Mouse (Mus musculus) forebrain, embryonic 13.5 days (tissue): ENCODE results near the gene 1700028K03Rik. TPM values are rescaled to one million over a fixed set of nuclear protein-coding genes. Genes with fewer than 3 reads are reported as not detected.
A peak's percentile ranks its signal among the peaks of the same experiment; 100 is the strongest.

Experiments used
- ATAC-seq: fragments of 200-750 bp; cut with Nextera tagmentation; 2 replicates; pipeline ENCODE4 v1.8.0; 2017
- H3K27ac ChIP-seq: fragments of 300-500 bp; sonication (generic); 2 replicates; pipeline ENCODE4 v1.5.1; 2015; ENCODE audit warnings: inconsistent platforms, mild to moderate bottlenecking, moderate library complexity
- H3K27me3 ChIP-seq: fragments of 300-500 bp; sonication (generic); 2 replicates; pipeline ENCODE4 v1.6.1; 2015; ENCODE audit warnings: mild to moderate bottlenecking, inconsistent platforms
- H3K36me3 ChIP-seq: fragments of 300-500 bp; sonication (generic); 2 replicates; pipeline ENCODE4 v1.6.1; 2015; ENCODE audit warnings: mild to moderate bottlenecking, inconsistent platforms; ENCODE audit not compliant: poor library complexity, severe bottlenecking
- H3K4me1 ChIP-seq: fragments of 300-500 bp; sonication (generic); 2 replicates; pipeline ENCODE4 v1.6.1; 2015; ENCODE audit warnings: inconsistent platforms
- H3K4me2 ChIP-seq: fragments of 300-500 bp; sonication (generic); 2 replicates; pipeline ENCODE4 v1.6.1; 2015; ENCODE audit warnings: inconsistent platforms, mild to moderate bottlenecking, moderate library complexity
- H3K4me3 ChIP-seq: fragments of 300-500 bp; sonication (generic); 2 replicates; pipeline ENCODE4 v1.5.1; 2015; ENCODE audit warnings: mild to moderate bottlenecking, inconsistent platforms
- H3K9ac ChIP-seq: fragments of 300-500 bp; sonication (generic); 2 replicates; pipeline ENCODE4 v1.6.1; 2015; ENCODE audit warnings: mild to moderate bottlenecking, inconsistent platforms
- H3K9me3 ChIP-seq: fragments of 300-500 bp; sonication (generic); replicated peaks from 2 replicates; pipeline ENCODE4 v1.6.1; 2016; ENCODE audit warnings: inconsistent platforms
- WGBS: fragments of 180-500 bp; shearing (Covaris S2); methylation state at CpG from one replicate; pipeline ENCODE4 v1.1.7; 2015; 5-methylcytosine and 5-hydroxymethylcytosine counted together
- polyA plus RNA-seq: library from polyadenylated mRNA; unstranded; fragments of >200 nt; fragmentation: Nextera tagmentation; extraction: Ambion mirVana; gene quantifications from 2 replicates; pipeline ENCODE4 v1.2.1, GENCODE M21; 2015

Gene 1700028K03Rik
- polyA plus RNA-seq, 1 experiment from 2014 or later: 0.06 TPM

- ATAC-seq: no peak
- H3K4me2 ChIP-seq: no peak overlapping the region
Measured at GRCm38 (mm10) chr5:107511326-107511725, 23.2 kb upstream of the 1700028K03Rik start.

GRCm38 (mm10) chr5:107513583-107513982, 20.9 kb upstream of the 1700028K03Rik start:
- Histone ChIP-seq H3K4me1 (no peaks in the 10 kb centered on the region), H3K36me3 (peaks cover 14% of the 10 kb centered on the region), H3K9me3 (no peaks in the 10 kb centered on the region), H3K27me3 (no peaks in the 10 kb centered on the region), H3K4me3 (no peak overlapping the region), H3K4me2 (no peak overlapping the region), H3K27ac (no peak overlapping the region), H3K9ac (no peak overlapping the region)
- 50% methylated on average over 7 of the region's 7 CpGs for WGBS
- ATAC-seq: peak; percentile 50; the same call in 1 of the 2 replicates

More at GRCm38 (mm10) chr5:107511326-107511725, 23.2 kb upstream of the 1700028K03Rik start:
- Histone ChIP-seq H3K27ac (no peak overlapping the region), H3K27me3 (no peaks in the 10 kb centered on the region), H3K4me1 (no peaks in the 10 kb centered on the region), H3K36me3 (peaks cover 33% of the 10 kb centered on the region), H3K9ac (no peak overlapping the region), H3K9me3 (no peaks in the 10 kb centered on the region), H3K4me3 (no peak overlapping the region)
- WGBS: 67% methylated on average over 2 of the region's 2 CpGs

GRCm38 (mm10) chr5:107515453-107515852, 19.1 kb upstream of the 1700028K03Rik start:
- no peak for ATAC-seq
- no peaks in the 10 kb centered on the region for H3K27me3 ChIP-seq
- H3K4me1 ChIP-seq: no peaks in the 10 kb centered on the region
- no peak overlapping the region for H3K4me2 ChIP-seq
- H3K27ac ChIP-seq: no peak overlapping the region
- 93% methylated on average over 3 of the region's 3 CpGs for WGBS
- H3K9ac ChIP-seq: no peak overlapping the region
- peaks cover 7% of the 10 kb centered on the region for H3K36me3 ChIP-seq
- no peak overlapping the region for H3K4me3 ChIP-seq
- H3K9me3 ChIP-seq: no peaks in the 10 kb centered on the region

- ATAC-seq: no peak
- no peak overlapping the region for H3K4me2 ChIP-seq
- no peaks in the 10 kb centered on the region for H3K27me3 ChIP-seq
- no peaks in the 10 kb centered on the region for H3K9me3 ChIP-seq
- WGBS: 94% methylated on average over 1 of the region's 1 CpGs
- no peak overlapping the region for H3K4me3 ChIP-seq
- no peaks in the 10 kb centered on the region for H3K4me1 ChIP-seq
- no peak overlapping the region for H3K27ac ChIP-seq
- H3K36me3 ChIP-seq: peaks cover 4% of the 10 kb centered on the region; the same call in 1 of the 2 replicates
- no peak overlapping the region for H3K9ac ChIP-seq
Measured at GRCm38 (mm10) chr5:107516087-107516486, 18.4 kb upstream of the 1700028K03Rik start.

GRCm38 (mm10) chr5:107518602-107519001, 15.9 kb upstream of the 1700028K03Rik start:
- Histone ChIP-seq H3K27ac (no peak overlapping the region), H3K4me3 (no peak overlapping the region), H3K36me3 (no peaks in the 10 kb centered on the region), H3K27me3 (no peaks in the 10 kb centered on the region), H3K9ac (no peak overlapping the region), H3K4me1 (no peaks in the 10 kb centered on the region), H3K9me3 (no peaks in the 10 kb centered on the region), H3K4me2 (no peak overlapping the region)
- WGBS: 89% methylated on average over 4 of the region's 4 CpGs
- no peak for ATAC-seq

- H3K36me3 ChIP-seq: no peaks in the 10 kb centered on the region
- ATAC-seq: no peak
- H3K4me3 ChIP-seq: no peak overlapping the region
- no peaks in the 10 kb centered on the region for H3K4me1 ChIP-seq
- no peak overlapping the region for H3K27ac ChIP-seq
- no peak overlapping the region for H3K4me2 ChIP-seq
- no peaks in the 10 kb centered on the region for H3K9me3 ChIP-seq
- 93% methylated on average over 6 of the region's 6 CpGs for WGBS
- H3K27me3 ChIP-seq: no peaks in the 10 kb centered on the region
- H3K9ac ChIP-seq: no peak overlapping the region
Measured at GRCm38 (mm10) chr5:107521386-107521785, 13.1 kb upstream of the 1700028K03Rik start.

- whole genome bisulfite sequencing: 87% methylated on average over 7 of the region's 7 CpGs
Measured at GRCm38 (mm10) chr5:107521897-107522296, 12.6 kb upstream of the 1700028K03Rik start.

GRCm38 (mm10) chr5:107524281-107524680, 10.2 kb upstream of the 1700028K03Rik start:
- no peak for ATAC-seq
- Histone ChIP-seq H3K9ac (no peak overlapping the region), H3K36me3 (no peaks in the 10 kb centered on the region), H3K9me3 (no peaks in the 10 kb centered on the region), H3K27me3 (no peaks in the 10 kb centered on the region), H3K4me2 (no peak overlapping the region), H3K4me1 (no peaks in the 10 kb centered on the region), H3K4me3 (no peak overlapping the region), H3K27ac (no peak overlapping the region)
- 92% methylated on average over 10 of the region's 10 CpGs for WGBS

More at GRCm38 (mm10) chr5:107521897-107522296, 12.6 kb upstream of the 1700028K03Rik start:
- no peaks in the 10 kb centered on the region for H3K36me3 ChIP-seq
- ATAC-seq: no peak
- H3K9me3 ChIP-seq: no peaks in the 10 kb centered on the region
- no peak overlapping the region for H3K9ac ChIP-seq
- H3K4me2 ChIP-seq: no peak overlapping the region
- H3K27me3 ChIP-seq: no peaks in the 10 kb centered on the region
- H3K4me3 ChIP-seq: no peak overlapping the region
- no peaks in the 10 kb centered on the region for H3K4me1 ChIP-seq
- no peak overlapping the region for H3K27ac ChIP-seq

GRCm38 (mm10) chr5:107528856-107529255, 5.7 kb upstream of the 1700028K03Rik start:
- no peaks in the 10 kb centered on the region for H3K36me3 ChIP-seq
- no peak overlapping the region for H3K9ac ChIP-seq
- no peak overlapping the region for H3K4me2 ChIP-seq
- WGBS: 92% methylated on average over 3 of the region's 3 CpGs
- H3K4me3 ChIP-seq: no peak overlapping the region
- no peaks in the 10 kb centered on the region for H3K9me3 ChIP-seq
- H3K4me1 ChIP-seq: no peaks in the 10 kb centered on the region
- no peaks in the 10 kb centered on the region for H3K27me3 ChIP-seq
- ATAC-seq: no peak
- H3K27ac ChIP-seq: no peak overlapping the region

GRCm38 (mm10) chr5:107533590-107533989, 919 bp upstream of the 1700028K03Rik start:
- H3K27ac ChIP-seq: no peak overlapping the region
- no peak for ATAC-seq
- no peak overlapping the region for H3K9ac ChIP-seq
- 63% methylated on average over 2 of the region's 2 CpGs for WGBS
- no peak overlapping the region for H3K4me2 ChIP-seq
- H3K36me3 ChIP-seq: no peaks in the 10 kb centered on the region
- no peaks in the 10 kb centered on the region for H3K4me1 ChIP-seq
- H3K27me3 ChIP-seq: no peaks in the 10 kb centered on the region
- H3K9me3 ChIP-seq: no peaks in the 10 kb centered on the region
- H3K4me3 ChIP-seq: no peak overlapping the region

GRCm38 (mm10) chr5:107541696-107542095, 7.2 kb downstream of the 1700028K03Rik start:
- Histone ChIP-seq H3K4me3 (no peak overlapping the region), H3K27me3 (no peaks in the 10 kb centered on the region), H3K9me3 (no peaks in the 10 kb centered on the region), H3K9ac (no peak overlapping the region), H3K4me1 (0 out of 2 replicates have a peak, but pooled peaks cover 4% of the 10 kb centered on the region), H3K4me2 (no peak overlapping the region), H3K27ac (no peak overlapping the region), H3K36me3 (no peaks in the 10 kb centered on the region)
- 20% methylated on average over 7 of the region's 7 CpGs for WGBS
- ATAC-seq: no peak

GRCm38 (mm10) chr5:107545927-107546326, 11.4 kb downstream of the 1700028K03Rik start:
- no peak overlapping the region for H3K4me3 ChIP-seq
- H3K27me3 ChIP-seq: no peaks in the 10 kb centered on the region
- H3K4me1 ChIP-seq: 0 out of 2 replicates have a peak, but pooled peaks cover 4% of the 10 kb centered on the region
- 82% methylated on average over 4 of the region's 4 CpGs for WGBS
- ATAC-seq: no peak
- H3K36me3 ChIP-seq: peaks cover 9% of the 10 kb centered on the region
- no peak overlapping the region for H3K9ac ChIP-seq
- no peaks in the 10 kb centered on the region for H3K9me3 ChIP-seq
- H3K4me2 ChIP-seq: no peak overlapping the region
- no peak overlapping the region for H3K27ac ChIP-seq

GRCm38 (mm10) chr5:107547955-107548354, 13.4 kb downstream of the 1700028K03Rik start:
- Histone ChIP-seq H3K4me2 (no peak overlapping the region), H3K9ac (no peak overlapping the region), H3K9me3 (no peaks in the 10 kb centered on the region), H3K4me1 (no peaks in the 10 kb centered on the region), H3K27me3 (no peaks in the 10 kb centered on the region), H3K4me3 (no peak overlapping the region), H3K36me3 (peaks cover 18% of the 10 kb centered on the region), H3K27ac (no peak overlapping the region)
- WGBS: 90% methylated on average over 3 of the region's 3 CpGs
- ATAC-seq: no peak
